Mouse (Mus musculus) myocyte (in vitro differentiated cells): ENCODE measurements at regions not wholly inside any gene's neighbourhood (a gene's known extent, or its start where the extent isn't known, plus 50 kb on each side); places are given as distances from the start of the nearest gene placed in this dataset.

ENCODE experiments used
- MAX ChIP-seq: IDR thresholded peaks from one replicate; pipeline ENCODE4 v1.6.1; 2011; ENCODE audit warnings: low read depth, mild to moderate bottlenecking, control low read depth
- MYOD1 ChIP-seq, 3 experiments: IDR thresholded peaks; one replicate each; pipeline ENCODE4 v1.6.1; 2011; ENCODE audit warnings: control low read depth in 2 of 3, low read depth in 2 of 3, mild to moderate bottlenecking in 2 of 3, moderate library complexity in 1 of 3; ENCODE audit not compliant: insufficient read length in 2 of 3, control insufficient read depth in 1 of 3
- MYOG ChIP-seq, 3 experiments: IDR thresholded peaks; one replicate each; pipeline ENCODE4 v1.6.1; 2011; ENCODE audit warnings: control low read depth in 2 of 3, low read depth in 2 of 3, mild to moderate bottlenecking in 2 of 3; ENCODE audit not compliant: insufficient read length in 2 of 3, control insufficient read depth in 1 of 3, insufficient read depth in 1 of 3
- POLR2A ChIP-seq: IDR thresholded peaks from one replicate; pipeline ENCODE4 v1.6.1; 2011; ENCODE audit warnings: low read depth, mild to moderate bottlenecking, control low read depth, moderate library complexity; ENCODE audit not compliant: insufficient read length
- POLR2AphosphoS2 ChIP-seq: IDR thresholded peaks from one replicate; pipeline ENCODE4 v1.6.1; 2011; ENCODE audit warnings: low read depth, control low read depth; ENCODE audit not compliant: insufficient read length
- TCF12 ChIP-seq: IDR thresholded peaks from one replicate; pipeline ENCODE4 v1.6.1; 2011; ENCODE audit warnings: mild to moderate bottlenecking, control low read depth; ENCODE audit not compliant: poor library complexity, insufficient read depth, severe bottlenecking
- USF1 ChIP-seq: IDR thresholded peaks from one replicate; pipeline ENCODE4 v1.6.1; 2011; ENCODE audit warnings: low read depth, mild to moderate bottlenecking, control low read depth, moderate library complexity

DNA sequence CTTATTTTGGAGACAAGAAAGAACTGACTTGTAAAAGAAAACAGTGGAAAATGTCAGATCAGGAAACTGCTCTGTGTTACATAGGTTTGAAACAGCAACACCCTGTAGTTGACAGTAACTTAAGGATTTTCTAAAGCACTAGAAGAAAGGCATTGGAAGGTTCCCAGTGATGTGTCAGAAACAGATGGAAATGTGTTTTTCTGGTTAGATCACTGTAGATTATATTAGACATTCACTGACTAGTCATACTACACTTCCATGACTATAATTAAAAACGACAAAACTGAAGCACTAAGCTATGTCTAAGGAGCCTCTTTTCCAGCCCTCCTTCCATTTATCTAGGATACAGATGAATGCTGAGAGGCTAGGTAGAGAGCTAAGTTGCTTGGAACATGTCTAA lies 59.1 kb upstream of the Apob start:
- TF ChIP-seq POLR2A (no peak), USF1 (no peak), MAX (no peak), TCF12 (no peak), MYOG (IDR thresholded peaks at IDR 0.05; ENCODE audit: control insufficient read depth in 1 of 3, insufficient read depth in 1 of 3, insufficient read length in 2 of 3, low read depth in 2 of 3) (no peak), POLR2AphosphoS2 (no peak), MYOD1 (IDR thresholded peaks at IDR 0.05; ENCODE audit: control insufficient read depth in 1 of 3, insufficient read length in 2 of 3, low read depth in 2 of 3) (no peak)
